Mouse (Mus musculus) thymus, postnatal 14 days (tissue): ENCODE results near the gene 1600002K03Rik.

Source experiments
- DNase-seq: peaks from one replicate; pipeline ENCODE4 v3.0.0; 2021

The 1600002K03Rik gene

DNA sequence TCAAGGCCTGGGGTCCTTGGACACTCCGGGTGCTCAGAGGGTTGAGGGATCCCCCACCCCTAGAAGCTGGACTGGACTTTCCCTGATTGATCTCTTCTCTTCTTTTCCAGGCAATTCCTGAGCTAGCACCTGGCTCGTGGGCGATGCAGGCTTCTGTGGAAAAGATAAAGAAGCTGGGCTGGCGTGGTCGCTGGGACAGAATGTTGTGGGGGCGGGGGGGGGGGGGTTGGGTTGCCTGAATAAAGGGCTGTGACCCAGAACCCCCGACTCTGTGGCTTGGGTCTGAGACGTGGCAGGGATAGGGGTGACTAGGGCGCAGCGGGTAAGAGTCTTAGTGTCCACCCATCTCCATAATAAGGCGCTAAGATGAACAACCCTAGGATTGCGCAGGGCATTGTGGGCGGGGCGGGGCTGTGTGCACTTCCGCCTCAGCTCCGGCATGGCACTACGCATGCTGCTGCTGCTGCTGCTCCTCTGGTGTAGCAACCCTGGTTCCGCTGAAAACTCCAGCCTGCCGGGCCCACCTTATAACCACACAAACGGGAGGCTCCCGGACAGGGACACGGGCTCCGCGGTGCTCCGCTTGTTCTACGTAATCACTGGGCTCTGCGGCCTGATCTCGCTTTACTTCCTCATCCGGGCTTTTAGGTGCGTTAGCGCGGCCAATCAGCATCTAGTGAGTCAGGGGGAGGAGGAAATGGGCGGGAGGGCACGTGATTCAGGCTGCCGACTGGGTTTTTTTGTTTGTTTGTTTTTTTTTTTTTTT is at the start of gene 1600002K03Rik:
TSS of gene 1600002K03Rik (plus strand) at position 418 of the 766 bp plus-strand sequence.
- peak; percentile 88 for DNase-seq

- DNase-seq: no peak
These were observed 48.7 kb upstream of the 1600002K03Rik start for GRCm38 (mm10) chr10:80123932-80124562.

DNA sequence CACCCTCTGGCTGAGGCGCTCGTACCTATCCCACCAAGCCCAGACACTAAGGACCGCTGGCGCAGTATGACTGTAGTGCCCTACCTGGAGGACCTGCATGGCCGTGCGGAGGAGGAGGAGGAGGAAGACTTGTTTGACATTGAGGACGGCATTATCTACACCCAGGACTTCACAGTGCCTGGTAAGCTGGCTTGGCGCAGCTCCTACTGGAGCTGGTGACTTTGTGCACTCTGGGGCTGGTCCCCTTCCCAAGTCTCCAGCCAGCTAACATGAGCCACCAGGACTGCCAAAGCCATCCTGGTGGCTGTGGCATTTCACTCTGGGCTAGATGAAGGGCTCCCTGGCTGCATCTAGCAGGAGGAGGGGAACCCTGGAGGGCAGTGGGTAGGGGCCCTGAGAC is 44.8 kb upstream of the 1600002K03Rik start:
- DNase-seq: no peak

DNA sequence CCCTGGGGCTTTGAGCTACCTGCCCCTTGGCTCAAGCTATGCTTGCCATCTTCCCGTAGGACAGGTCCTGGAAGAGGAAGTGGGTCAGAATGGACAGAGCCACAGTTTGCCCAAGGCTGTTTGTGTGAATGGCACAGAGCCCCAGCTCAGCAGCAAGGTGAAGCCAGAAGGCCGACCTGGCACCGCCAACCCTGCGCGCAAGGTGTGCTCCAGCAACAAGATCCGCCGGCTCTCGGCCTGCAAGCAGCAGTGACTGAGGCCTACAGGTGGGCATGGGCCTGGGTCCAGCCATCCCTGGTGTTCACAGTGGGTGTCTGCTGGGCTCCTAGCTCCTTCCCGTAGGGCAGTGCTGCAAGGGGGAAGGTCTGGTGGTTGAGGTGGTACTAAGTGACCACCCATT is 42.9 kb upstream of the 1600002K03Rik start:
- no peak for DNase-seq

DNA sequence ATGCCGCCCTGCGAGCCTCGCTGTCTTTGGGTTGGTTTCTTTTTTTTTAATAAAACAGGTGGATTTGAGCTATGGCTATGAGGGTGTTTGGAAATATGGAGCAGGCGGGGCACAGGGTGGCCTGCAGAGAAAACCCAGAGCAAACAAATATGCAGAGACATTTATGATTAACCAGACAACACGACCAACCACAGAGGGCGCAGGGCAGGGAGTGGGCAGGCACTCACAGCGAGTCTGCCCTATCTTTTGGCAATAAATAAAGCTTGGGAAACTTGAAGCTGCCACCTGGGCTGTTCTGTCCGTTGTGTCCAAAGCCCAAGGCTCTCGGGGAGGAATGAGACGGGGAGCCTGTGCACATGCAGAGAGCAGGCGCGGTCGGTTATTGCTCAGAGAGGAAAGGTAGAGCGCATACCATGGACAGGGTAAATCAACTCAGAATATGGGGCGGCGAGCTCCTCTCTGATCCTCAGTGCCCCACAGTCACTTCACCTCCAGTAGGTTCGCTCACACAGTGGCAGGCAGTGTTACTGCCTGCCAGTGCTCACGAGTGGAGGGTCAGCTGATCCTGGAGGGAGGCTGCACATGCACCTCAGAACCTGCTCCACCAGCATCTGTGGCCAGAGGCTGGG is 42.2 kb upstream of the 1600002K03Rik start:
- DNase-seq: no peak

DNA sequence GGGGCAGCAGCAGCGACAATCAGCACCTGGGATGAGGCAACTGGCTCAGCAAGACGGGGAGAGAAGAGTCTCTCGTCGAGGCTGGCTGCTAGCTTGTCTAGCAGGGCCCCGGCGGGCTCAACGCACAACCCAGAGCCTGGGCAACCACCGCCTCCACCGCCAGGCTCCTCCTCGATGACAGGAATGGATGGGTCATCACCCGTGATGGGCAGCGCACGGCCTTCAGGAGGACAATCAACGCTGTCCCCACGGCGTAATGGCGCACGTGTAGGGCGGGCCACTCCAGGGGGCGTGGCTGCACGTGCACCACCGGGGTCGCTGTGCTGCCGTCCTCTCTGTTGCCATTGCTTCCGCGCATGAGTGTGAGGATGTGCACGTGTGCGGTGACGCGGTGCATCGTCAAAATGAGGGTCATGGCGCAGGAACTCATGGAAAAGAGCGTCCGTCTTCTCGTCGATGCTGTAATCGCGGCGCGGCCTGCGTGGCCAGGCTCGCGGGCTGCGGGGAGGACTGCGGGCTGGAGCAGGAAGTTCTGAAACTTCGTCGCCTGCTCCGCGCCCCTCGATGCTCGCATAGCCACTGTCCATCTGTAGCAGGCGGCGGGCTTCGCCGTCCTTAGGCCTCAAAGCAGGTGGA is 41.3 kb upstream of the 1600002K03Rik start:
- DNase-seq: no peak

- no peak for DNase-seq
These were observed 40.8 kb upstream of the 1600002K03Rik start for GRCm38 (mm10) chr10:80131952-80132350.

- peak; percentile 50 for DNase-seq
These were observed 39.4 kb upstream of the 1600002K03Rik start for GRCm38 (mm10) chr10:80133226-80133849.

DNA sequence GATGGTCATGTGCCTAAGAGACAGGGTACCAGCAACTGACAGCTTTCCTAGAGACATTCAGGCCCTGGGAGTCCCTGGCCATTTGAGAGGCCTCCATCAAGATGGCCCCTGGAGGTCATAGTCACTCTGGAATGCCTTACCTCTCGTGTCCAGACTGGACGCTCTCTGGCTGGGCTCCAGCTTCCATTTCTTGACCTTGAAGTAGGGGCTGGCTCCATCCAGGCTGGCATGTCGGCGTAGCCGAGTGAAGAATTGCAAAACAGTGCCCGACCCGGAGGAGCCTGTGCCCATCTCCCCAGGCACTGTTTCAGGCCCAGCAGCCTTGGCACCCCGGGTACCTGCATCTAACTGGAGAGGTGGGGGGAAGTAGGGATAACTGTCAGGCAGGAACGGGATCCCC is 38.3 kb upstream of the 1600002K03Rik start:
- no peak for DNase-seq

DNA sequence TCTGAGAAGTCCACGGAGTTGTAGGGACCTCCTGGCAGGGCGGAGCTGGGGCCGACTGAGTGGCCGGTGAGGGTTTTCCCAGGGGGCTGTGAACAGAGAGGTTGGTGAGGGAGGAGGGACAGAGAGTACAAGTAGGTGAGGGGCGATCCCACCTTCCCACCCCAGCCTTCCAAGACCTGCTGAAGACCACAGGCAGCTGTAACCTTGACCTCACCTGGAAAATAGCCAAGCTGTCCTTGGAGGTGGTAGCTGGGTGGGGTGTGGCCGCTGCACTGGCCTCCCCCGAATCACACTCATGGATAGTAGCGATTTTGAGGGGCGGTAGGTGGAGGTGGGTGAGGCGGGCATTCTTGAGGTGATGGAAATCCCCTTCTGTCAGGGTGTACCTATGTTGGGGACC is 37.6 kb upstream of the 1600002K03Rik start:
- no peak for DNase-seq

GRCm38 (mm10) chr10:80135641-80136040 is 37.1 kb upstream of the 1600002K03Rik start:
- no peak for DNase-seq

DNA sequence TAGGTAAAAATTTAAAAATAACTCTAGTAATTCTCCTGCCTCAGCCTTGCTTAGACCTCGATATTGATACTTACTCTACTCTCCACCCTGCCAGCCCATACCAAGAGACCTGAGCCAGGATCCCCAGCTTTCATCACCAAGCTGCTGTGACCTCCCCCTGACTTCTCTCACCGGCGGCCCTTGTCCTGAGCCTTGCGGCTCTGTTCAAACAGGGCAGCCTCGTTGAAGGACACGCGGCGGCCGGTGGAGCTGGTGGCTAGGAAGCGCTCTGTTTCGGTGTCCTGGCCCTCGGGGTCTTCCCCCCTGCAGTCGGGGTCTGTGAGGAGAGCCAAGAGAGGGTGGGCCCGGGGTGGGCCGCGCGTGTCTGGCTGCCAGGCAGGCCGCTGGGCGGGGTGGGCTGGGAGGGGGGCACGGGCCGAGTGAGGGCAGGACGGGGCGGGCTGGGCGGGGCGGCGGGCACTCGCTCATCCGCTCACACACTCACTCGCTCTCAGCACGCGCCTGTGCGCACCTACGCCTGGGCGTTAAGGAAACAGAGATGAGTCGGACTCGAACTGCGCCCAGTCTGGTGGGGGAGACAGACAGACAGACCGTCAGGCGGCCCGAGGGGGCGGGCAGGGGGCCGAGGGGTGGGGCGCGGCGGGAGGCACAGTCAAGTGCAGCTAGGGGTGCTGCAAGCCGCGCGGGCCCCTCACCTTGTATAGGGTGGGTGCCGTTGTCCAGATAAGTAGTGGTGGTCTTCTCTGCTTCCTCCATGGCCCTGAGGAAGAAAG is 36.4 kb upstream of the 1600002K03Rik start:
- no peak for DNase-seq

GRCm38 (mm10) chr10:80136952-80137625 is 35.7 kb upstream of the 1600002K03Rik start:
- peak; percentile 53 for DNase-seq

- no peak for DNase-seq
These were observed 34.9 kb upstream of the 1600002K03Rik start for GRCm38 (mm10) chr10:80137626-80138552.

GRCm38 (mm10) chr10:80138553-80139438 is 33.9 kb upstream of the 1600002K03Rik start, which contains the start of gene Atp5d:
TSS of gene Atp5d (plus strand) at chr10:80138632.
- peak; percentile 76 for DNase-seq

- DNase-seq: no peak
These were observed 33.3 kb upstream of the 1600002K03Rik start for GRCm38 (mm10) chr10:80139439-80139775.

DNA sequence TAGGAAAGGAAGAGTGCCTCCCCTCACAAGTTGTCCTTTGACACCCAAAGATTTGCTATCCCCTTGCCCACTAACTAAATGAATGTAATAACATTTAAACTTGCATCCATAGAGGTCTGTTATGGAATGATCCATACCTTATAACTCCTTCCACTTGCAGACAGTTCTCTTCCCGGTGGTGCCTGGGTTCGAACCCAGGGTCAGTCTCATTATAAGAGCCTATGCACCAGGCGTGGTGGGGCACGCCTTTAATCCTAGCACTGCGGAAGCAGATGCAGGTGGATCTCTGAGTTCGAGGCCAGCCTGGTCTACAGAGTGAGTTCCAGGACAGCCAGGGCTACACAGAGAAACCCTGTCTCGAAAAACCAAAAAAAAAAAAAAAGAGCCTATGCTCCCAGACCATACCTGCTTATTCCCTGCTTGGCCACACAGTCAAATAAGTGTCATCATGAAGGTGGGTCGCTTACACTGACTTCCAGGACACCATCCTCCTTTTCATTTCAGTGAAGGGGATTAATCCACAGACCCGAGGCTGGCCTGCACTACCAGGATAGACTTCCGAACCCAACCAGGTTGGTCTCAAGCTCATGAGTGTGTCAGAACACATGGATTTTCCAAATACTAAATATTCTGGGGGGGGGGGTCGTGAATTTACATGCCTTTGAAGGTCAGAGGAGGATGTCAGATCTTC is 32.6 kb upstream of the 1600002K03Rik start:
- DNase-seq: no peak

DNA sequence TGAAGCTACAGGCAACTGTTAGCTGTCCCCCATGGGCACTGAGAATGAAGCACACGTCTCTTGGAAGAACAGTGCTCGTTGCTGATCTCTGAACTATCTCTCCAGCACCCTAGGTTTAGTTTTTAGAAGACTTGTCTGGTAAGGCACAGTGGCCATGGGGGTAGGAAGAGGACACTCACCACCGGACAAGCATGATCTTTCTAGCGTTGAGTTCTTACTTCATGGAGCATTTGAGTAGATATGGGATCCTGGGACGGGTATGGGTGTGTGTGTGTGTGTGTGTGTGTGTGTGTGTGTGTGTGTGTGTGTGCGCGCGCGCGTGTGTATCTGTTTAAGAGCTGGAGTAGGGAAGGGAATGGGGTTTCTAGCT is 32.1 kb upstream of the 1600002K03Rik start, which contains the start of gene Cbarp:
TSS of gene Cbarp (minus strand) at position 170 of the 370 bp plus-strand sequence.
- DNase-seq: no peak

GRCm38 (mm10) chr10:80141243-80141642 is 31.5 kb upstream of the 1600002K03Rik start:
- DNase-seq: peak; percentile 98
